Mouse (Mus musculus): ENCODE results near the gene Nupr1.

- TF ChIP-seq POLR2A (IDR thresholded peaks at IDR 0.05; ENCODE audit: borderline replicate concordance, extremely low read depth, low read depth, low read length) (no peak; the same call in 1 of the 2 replicates), CTCF (IDR thresholded peaks at IDR 0.05; ENCODE audit: insufficient read depth, low read length) (no peak)
These were observed 46.1 kb downstream of the Nupr1 start, which contains the start of gene Apobr for GRCm38 (mm10) chr7:126584506-126584977.
